Mouse (Mus musculus) kidney, embryonic 15.5 days (tissue): ENCODE data around the gene L3mbtl1. TPM values are rescaled to one million over a fixed set of nuclear protein-coding genes. Genes with fewer than 3 reads are reported as not detected.
A peak's percentile ranks its signal among the peaks of the same experiment; 100 is the strongest.

Source experiments
- ATAC-seq: fragments of 200-750 bp; cut with Nextera tagmentation; replicated peaks from 2 replicates; pipeline ENCODE4 v1.8.0; 2017; ENCODE audit warnings: moderate TSS enrichment; ENCODE audit not compliant: low FRiP score
- H3K27ac ChIP-seq: fragments of 300-500 bp; sonication (generic); 2 replicates; pipeline ENCODE4 v1.5.1; 2015; ENCODE audit warnings: mild to moderate bottlenecking, inconsistent platforms
- H3K27me3 ChIP-seq: fragments of 300-500 bp; sonication (generic); 2 replicates; pipeline ENCODE4 v1.6.1; 2015; ENCODE audit warnings: inconsistent platforms
- H3K36me3 ChIP-seq: fragments of 300-500 bp; sonication (generic); 2 replicates; pipeline ENCODE4 v1.6.1; 2015; ENCODE audit warnings: inconsistent platforms
- H3K4me1 ChIP-seq: fragments of 300-500 bp; sonication (generic); 2 replicates; pipeline ENCODE4 v1.6.1; 2015; ENCODE audit warnings: inconsistent platforms
- H3K4me2 ChIP-seq: fragments of 300-500 bp; sonication (generic); 2 replicates; pipeline ENCODE4 v1.6.1; 2015; ENCODE audit warnings: moderate library complexity, mild to moderate bottlenecking, inconsistent platforms
- H3K4me3 ChIP-seq: fragments of 300-500 bp; sonication (generic); replicated peaks from 2 replicates; pipeline ENCODE4 v1.5.1; 2015; ENCODE audit warnings: mild to moderate bottlenecking, inconsistent platforms
- H3K9ac ChIP-seq: fragments of 300-500 bp; sonication (generic); 2 replicates; pipeline ENCODE4 v1.6.1; 2015; ENCODE audit warnings: mild to moderate bottlenecking, inconsistent platforms
- H3K9me3 ChIP-seq: fragments of 300-500 bp; sonication (generic); replicated peaks from 2 replicates; pipeline ENCODE4 v1.6.1; 2016; ENCODE audit warnings: inconsistent platforms
- WGBS: fragments of 180-500 bp; shearing (Covaris S2); methylation state at CpG from one replicate; pipeline ENCODE4 v1.1.7; 2015; ENCODE audit warnings: mixed read lengths; 5-methylcytosine and 5-hydroxymethylcytosine counted together
- polyA plus RNA-seq: library from polyadenylated mRNA; unstranded; fragments of >200 nt; fragmentation: Nextera tagmentation; extraction: Ambion mirVana; gene quantifications from 2 replicates; pipeline ENCODE4 v1.2.1, GENCODE M21; 2015

Gene L3mbtl1
- polyA plus RNA-seq, 1 experiment from 2014 or later = 0.13 TPM

DNA sequence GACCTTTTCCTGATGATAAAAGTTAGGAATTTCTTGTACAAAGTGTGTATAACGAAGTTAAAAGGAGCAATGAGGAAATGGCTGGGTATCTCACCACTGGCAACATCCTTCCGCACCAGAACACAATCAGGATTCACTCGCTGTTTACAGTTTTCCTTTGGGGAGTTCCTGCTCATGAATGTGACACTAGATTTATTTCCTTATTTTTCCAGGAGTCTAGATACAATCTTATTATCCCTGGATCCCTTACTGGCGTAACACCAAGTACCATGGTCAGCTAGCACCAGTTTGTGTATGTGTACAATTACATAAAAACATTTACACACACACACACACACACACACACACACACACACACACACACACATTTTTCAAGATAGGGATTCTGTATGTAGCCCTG, 64.0 kb downstream of the L3mbtl1 start:
- Histone ChIP-seq H3K27ac (no peak overlapping the region), H3K27me3 (peaks cover 12% of the 10 kb centered on the region), H3K4me2 (no peak overlapping the region), H3K9me3 (no peaks in the 10 kb centered on the region), H3K9ac (no peak overlapping the region), H3K36me3 (no peaks in the 10 kb centered on the region), H3K4me3 (no peak overlapping the region), H3K4me1 (no peaks in the 10 kb centered on the region)
- 67% methylated on average over 4 of the region's 4 CpGs for WGBS
- ATAC-seq = no peak

- H3K4me1 ChIP-seq = peaks cover 11% of the 10 kb centered on the region
- peak within 1 kb of the TSS; percentile 62 for H3K4me2 ChIP-seq
- ATAC-seq = peak; percentile 96
- no peaks in the 10 kb centered on the region for H3K9me3 ChIP-seq
- H3K27me3 ChIP-seq = no peaks in the 10 kb centered on the region
- peak within 1 kb of the TSS; percentile 97 for H3K4me3 ChIP-seq
- H3K9ac ChIP-seq = peak within 1 kb of the TSS; percentile 73
- peak within 1 kb of the TSS; percentile 91 for H3K27ac ChIP-seq
- H3K36me3 ChIP-seq = 0 out of 2 replicates have a peak, but pooled peaks cover 3% of the 10 kb centered on the region
- WGBS = under 1% methylated on average over 57 of the region's 57 CpGs
Observed at GRCm38 (mm10) chr2:163016916-163017743, 73.9 kb downstream of the L3mbtl1 start, which contains the start of gene Ift52. Gene Ift52, plus strand, starts transcription at chr2:163017354.

Other genes with a start within 250 kb of the L3mbtl1 start
- 218 and 221 TPM in 2 replicates for gene Srsf6, start 11.9 kb upstream of the L3mbtl1 start, polyA plus RNA-seq
- 5.9 and 7.3 TPM in 2 replicates for gene Sgk2, start 43.9 kb downstream of the L3mbtl1 start, polyA plus RNA-seq
- gene Ift52, start 73.9 kb downstream of the L3mbtl1 start, polyA plus RNA-seq = 51.7 and 54.8 TPM in 2 replicates
- 25.7 and 29.4 TPM in 2 replicates for gene Mybl2, start 111.2 kb downstream of the L3mbtl1 start, polyA plus RNA-seq
- gene Gtsf1l, start 144.4 kb downstream of the L3mbtl1 start, polyA plus RNA-seq = not detected in 2 replicates